Mouse (Mus musculus) frontal cortex, adult (tissue): ENCODE results near the gene Nolc1.
"Not testable (repeated sequence)": the region's sequence is repeated elsewhere in the genome, so short reads cannot be mapped to it uniquely, and the experiment has no call there.

Experiments used
- ATAC-seq: cut with Nextera tagmentation; 2 replicates; pipeline ENCODE4 v1.9.2; 2017; ENCODE audit warnings: mild to moderate bottlenecking, moderate library complexity, mixed read lengths; ENCODE audit not compliant: low TSS enrichment

Nolc1 gene

GRCm38 (mm10) chr19:46091641-46092040 is 16.0 kb downstream of the Nolc1 start:
- ATAC-seq: no peak

DNA sequence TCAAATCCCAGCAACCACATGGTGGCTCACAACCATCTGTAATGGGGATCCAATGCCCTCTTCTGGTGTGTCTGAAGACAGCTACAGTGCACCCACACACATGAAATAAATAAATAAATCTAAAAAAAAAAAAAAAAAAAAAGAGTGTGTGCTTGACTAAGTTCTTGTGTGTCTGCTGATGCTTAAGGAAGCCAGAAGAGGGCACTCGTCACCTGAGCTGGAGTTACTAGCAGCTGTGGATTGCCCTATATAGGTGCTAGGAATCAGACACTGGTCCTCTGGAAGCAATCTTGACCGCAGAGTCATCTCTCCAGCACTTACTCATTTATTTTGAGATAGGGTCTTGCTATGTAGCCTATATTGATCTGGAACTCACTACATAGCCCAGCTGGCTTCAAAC is 18.5 kb downstream of the Nolc1 start:
- ATAC-seq: no peak

- no peak for ATAC-seq
These were observed 19.6 kb downstream of the Nolc1 start for GRCm38 (mm10) chr19:46095291-46095690.

DNA sequence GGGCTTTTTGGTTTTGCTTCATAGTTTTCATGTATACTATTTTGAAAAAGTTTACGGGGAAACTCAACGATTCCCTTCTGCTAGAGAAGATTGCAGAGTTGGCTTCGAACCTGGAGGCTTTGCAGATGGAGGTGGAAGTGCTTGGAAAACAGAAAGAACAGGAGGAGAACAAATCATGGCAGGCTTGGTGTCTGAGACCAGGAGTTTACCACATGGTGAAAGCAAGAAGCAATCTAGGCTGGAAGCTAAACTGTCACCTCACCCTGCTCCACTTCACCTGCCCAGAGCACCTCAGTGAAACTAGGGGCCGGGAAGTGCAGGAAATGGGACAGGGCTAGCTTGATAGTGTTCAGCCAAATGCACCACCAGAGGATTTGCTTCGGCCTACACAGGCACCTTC is 20.7 kb downstream of the Nolc1 start:
- no peak for ATAC-seq

DNA sequence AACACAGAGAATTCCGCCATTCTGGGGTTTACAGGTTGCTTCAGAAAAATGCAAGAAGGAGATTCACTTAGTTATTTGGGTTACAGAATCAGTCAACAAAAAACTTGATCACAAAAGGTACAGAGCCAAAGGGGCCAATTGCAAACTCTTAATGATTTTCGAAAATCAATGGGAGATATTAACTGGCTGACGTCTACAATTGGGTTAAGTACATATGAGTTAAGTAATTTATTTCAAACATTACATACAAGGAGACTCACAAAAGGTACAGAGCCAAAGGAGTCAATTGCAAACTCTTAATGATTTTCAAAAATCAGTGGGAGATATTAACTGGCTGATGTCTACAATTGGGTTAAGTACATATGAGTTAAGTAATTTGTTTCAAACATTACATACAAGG is 23.9 kb downstream of the Nolc1 start:
- no peak for ATAC-seq

DNA sequence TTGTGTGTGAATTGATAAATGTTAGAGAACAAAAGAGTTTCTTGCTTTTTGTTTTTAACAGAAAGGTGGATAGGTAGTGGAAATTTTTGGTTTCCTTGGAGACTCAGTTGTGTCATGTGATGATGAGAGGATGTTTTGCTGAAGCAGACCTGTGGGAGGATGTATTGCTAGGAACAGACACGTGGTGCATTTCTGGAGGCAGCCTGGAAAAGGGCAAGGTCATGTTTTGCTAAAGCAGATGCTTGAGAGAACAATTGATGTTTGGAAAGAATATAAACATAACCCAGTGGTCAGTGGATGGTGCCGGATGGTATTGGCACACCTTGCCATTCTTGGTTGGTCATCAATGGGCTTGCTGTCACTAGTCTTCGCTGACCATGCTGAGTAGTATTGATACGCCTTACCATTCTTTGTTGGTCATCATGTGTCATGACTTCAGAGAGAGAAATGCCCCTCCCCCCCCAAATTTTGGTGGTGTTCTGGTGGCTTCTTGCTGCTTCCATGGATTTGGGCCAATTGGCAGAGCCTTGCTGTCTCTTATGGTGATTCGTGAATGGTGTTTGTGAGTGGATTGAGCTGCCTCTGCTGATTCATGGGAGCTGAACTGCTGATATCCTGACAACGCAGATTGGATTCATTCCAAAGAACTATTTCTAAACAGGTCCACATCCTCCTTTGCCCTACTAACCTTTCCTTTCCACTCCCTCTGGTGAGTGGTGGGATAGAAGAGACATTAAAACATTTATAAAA is 27.9 kb downstream of the Nolc1 start:
- ATAC-seq: no peak

DNA sequence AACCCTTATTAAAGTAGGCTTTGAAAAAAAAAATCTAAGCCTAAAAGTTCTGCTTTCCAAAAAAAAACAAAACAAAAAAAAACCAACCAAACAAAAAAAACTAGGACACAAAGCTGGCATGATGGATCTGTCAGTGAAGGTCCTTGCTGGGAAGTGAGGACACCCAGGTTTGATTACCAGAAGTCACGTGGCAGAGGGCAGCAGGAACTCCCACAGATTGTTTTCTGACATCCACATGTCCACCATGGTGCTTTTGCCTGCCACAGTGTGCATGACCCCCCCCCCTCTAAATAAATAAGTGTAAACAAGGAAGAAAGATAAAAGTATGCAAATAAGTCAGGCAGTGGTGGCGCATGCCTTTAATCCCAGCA is 28.5 kb downstream of the Nolc1 start:
- no peak for ATAC-seq

DNA sequence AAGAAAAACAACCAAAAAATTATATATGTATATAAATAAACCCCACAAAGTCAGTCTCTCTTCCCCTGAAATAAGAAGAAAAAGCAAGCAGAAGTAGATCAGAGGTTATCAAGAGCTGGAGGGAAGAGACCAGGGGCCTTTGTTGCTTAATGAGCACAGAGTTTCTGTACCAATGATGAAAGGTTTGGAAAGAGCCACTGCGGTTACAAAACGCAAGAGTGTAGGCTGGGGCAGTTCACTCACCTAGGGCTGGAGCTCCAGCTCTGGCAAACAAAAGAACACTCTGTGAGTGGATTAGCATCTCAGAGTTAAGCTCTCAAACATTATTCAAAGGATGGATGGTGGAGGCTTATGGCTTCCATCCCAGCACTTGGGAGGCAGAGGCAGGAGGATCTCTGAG is 34.6 kb downstream of the Nolc1 start:
- no peak for ATAC-seq

DNA sequence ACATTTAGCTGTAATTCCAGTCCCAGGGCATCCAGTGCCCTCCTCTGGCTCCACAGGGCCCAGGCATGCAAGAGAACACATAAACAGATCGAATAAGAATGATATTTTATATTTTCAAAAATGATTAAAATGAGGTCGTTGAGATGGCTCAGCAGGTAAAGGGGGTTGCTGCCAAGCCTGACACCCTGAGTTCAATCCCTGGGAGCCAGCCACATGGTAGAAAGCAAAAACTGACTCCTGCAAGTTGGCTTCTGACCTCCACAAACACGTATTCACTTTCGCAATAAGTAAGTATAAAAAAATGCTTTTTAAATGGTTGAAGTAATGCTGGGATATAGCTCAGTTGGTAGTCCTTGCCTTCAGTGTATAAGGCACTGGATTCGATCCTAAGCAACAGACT is 35.1 kb downstream of the Nolc1 start:
- ATAC-seq: no peak

DNA sequence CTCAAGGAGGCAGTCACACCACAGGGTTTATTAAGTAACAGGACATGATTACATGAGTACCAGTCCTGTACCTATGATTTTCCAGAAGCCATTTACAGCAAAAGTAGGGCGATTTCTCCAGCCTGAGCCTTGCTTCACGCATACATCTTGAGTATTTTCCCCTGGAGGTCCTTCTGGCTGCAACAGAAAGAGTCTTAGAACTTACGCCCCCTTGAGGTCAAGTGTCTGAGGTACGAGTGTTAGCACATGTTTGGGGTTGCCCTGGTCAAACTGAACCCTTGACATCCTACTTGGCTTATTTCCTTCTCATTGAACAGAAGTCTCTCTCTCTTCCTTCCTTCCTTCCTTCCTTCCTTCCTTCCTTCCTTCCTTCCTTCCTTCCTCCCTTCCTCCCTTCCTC is 39.0 kb downstream of the Nolc1 start:
- no peak for ATAC-seq

DNA sequence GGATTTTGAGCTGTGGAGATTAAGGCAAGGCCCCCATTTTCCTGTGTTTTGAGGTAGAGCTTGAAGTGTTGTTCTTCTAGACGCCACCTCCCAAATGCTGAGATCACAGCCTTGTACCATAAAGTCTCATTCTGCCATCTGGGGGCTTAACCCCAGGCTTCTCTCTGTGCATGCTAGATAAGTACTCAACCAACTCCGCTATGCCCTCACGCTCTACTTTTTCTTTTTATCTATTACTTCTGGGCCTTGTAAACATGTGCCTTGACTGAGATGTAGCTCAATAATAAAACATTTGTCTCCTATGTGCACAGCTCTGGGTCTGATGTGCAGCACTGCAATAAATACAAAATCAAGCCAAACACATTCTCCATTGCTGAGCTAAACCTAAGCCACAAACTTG is 43.8 kb downstream of the Nolc1 start:
- ATAC-seq: no peak

- ATAC-seq: no peak
These were observed 45.2 kb downstream of the Nolc1 start for GRCm38 (mm10) chr19:46120872-46121271.

- ATAC-seq: no peak
These were observed 48.2 kb downstream of the Nolc1 start for GRCm38 (mm10) chr19:46123876-46124275.

DNA sequence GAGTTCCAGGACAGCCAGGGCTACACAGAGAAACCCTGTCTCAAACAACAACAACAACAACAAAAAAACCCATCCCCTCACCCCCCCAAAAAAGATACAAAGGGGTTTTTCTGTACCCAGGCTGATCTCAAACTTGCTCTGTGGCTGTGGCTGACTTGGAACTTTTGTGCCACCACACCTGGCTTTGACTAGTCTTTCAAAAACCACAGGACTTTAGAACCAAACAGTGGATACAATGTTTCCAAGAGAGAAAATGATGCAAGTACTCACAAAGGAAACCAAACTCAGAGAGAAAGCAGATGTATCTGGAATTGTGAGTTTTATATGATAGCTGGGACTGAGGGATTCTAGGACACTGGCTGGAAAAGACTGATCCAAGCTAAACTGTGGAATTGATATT is 49.0 kb downstream of the Nolc1 start:
- ATAC-seq: no peak

- ATAC-seq: no peak
These were observed 50.6 kb downstream of the Nolc1 start for GRCm38 (mm10) chr19:46126301-46126700.

DNA sequence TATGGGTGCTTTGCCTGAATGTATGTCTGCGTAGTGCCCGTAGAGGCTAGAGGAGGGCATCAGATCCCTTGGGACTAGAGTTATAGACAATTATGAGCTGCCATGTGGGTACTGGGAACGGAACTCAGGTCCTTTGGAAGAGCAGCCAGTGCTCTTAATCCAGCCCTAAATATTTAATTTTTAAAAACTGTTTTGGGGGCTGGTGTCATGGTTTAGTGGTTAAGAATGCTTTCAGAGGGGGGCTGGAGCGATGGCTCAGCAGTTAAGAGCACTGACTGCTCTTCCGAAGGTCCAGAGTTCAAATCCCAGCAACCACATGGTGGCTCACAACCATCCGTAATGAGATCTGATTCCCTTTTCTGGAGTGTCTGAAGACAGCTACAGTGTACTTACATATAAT is 54.1 kb downstream of the Nolc1 start:
- ATAC-seq: not testable (repeated sequence)

DNA sequence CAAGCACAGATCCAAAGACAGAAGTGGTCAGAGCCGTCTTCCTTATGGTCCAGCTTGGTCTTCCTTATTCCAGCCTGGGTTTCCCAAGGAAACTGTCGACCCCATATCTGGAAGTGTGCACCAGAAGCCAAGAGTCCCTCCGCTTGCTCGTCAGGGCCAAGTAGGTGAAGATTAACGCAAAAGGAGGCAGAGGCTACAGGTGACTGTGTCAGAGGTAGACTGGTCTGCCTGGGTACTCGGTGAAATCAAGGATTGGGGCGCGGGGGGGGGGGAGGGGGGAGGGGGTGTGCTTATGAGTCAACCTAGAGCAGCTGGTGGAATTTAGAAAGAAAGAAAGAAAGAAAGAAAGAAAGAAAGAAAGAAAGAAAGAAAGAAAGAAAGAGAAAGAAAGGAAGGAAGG is 55.6 kb downstream of the Nolc1 start:
- ATAC-seq: no peak

- no peak for ATAC-seq
These were observed 56.2 kb downstream of the Nolc1 start, which contains the start of gene Elovl3 for GRCm38 (mm10) chr19:46131694-46132525. Gene Elovl3 (plus strand): TSS chr19:46131897.

GRCm38 (mm10) chr19:46132577-46132976 is 56.9 kb downstream of the Nolc1 start:
- no peak for ATAC-seq
